Mouse (Mus musculus) embryonic facial prominence, embryonic 13.5 days (tissue): ENCODE measurements around the gene Dnttip2. TPM values are rescaled to one million over a fixed set of nuclear protein-coding genes. Genes with fewer than 3 reads are reported as not detected.
"Not testable (repeated sequence)": the region's sequence is repeated elsewhere in the genome, so short reads cannot be mapped to it uniquely, and the experiment has no call there.

ENCODE experiments used
- ATAC-seq: fragments of 200-750 bp; cut with Nextera tagmentation; 2 replicates; pipeline ENCODE4 v1.8.0; 2017; ENCODE audit warnings: low read depth; ENCODE audit not compliant: insufficient number of reproducible peaks, insufficient read depth, low FRiP score, low TSS enrichment
- H3K27ac ChIP-seq: fragments of 300-500 bp; sonication (generic); 2 replicates; pipeline ENCODE4 v1.5.1; 2015; ENCODE audit warnings: moderate library complexity, mild to moderate bottlenecking, inconsistent platforms
- H3K27me3 ChIP-seq: fragments of 300-500 bp; sonication (generic); 2 replicates; pipeline ENCODE4 v1.6.1; 2015; ENCODE audit warnings: mild to moderate bottlenecking, inconsistent platforms
- H3K36me3 ChIP-seq: fragments of 300-500 bp; sonication (generic); 2 replicates; pipeline ENCODE4 v1.6.1; 2015; ENCODE audit warnings: mild to moderate bottlenecking, inconsistent platforms
- H3K4me1 ChIP-seq: fragments of 300-500 bp; sonication (generic); 2 replicates; pipeline ENCODE4 v1.6.1; 2015; ENCODE audit warnings: inconsistent platforms
- H3K4me2 ChIP-seq: fragments of 300-500 bp; sonication (generic); 2 replicates; pipeline ENCODE4 v1.6.1; 2015; ENCODE audit warnings: moderate library complexity, mild to moderate bottlenecking, inconsistent platforms
- H3K4me3 ChIP-seq: fragments of 300-500 bp; sonication (generic); 2 replicates; pipeline ENCODE4 v1.5.1; 2015; ENCODE audit warnings: mild to moderate bottlenecking, inconsistent platforms
- H3K9ac ChIP-seq: fragments of 300-500 bp; sonication (generic); 2 replicates; pipeline ENCODE4 v1.6.1; 2015; ENCODE audit warnings: mild to moderate bottlenecking, inconsistent platforms
- H3K9me3 ChIP-seq: fragments of 300-500 bp; sonication (generic); 2 replicates; pipeline ENCODE4 v1.6.1; 2016; ENCODE audit warnings: inconsistent platforms
- WGBS: fragments of 180-500 bp; shearing (Covaris S2); methylation state at CpG from one replicate; pipeline ENCODE4 v1.1.7; 2015; ENCODE audit warnings: mixed read lengths; 5-methylcytosine and 5-hydroxymethylcytosine counted together
- polyA plus RNA-seq: library from polyadenylated mRNA; unstranded; fragments of >200 nt; fragmentation: Nextera tagmentation; extraction: Ambion mirVana; gene quantifications from 2 replicates; pipeline ENCODE4 v1.2.1, GENCODE M21; 2015

Dnttip2 gene
- 76.7 and 83.3 TPM in 2 replicates for polyA plus RNA-seq

GRCm38 (mm10) chr3:122274241-122275024 is at the start of gene Dnttip2:
Gene Dnttip2, plus strand, starts transcription at chr3:122274388.
- no peaks in the 10 kb centered on the region for H3K9me3 ChIP-seq
- H3K27ac ChIP-seq, result peak within 1 kb of the TSS; percentile 76
- H3K9ac ChIP-seq, result peak within 1 kb of the TSS; percentile 94
- H3K27me3 ChIP-seq, result no peaks in the 10 kb centered on the region
- peak within 1 kb of the TSS; percentile 92 for H3K4me3 ChIP-seq
- peaks cover 34% of the 10 kb centered on the region for H3K4me1 ChIP-seq
- ATAC-seq, result peak; percentile 92
- H3K4me2 ChIP-seq, result peak within 1 kb of the TSS; percentile 76
- peaks cover 38% of the 10 kb centered on the region for H3K36me3 ChIP-seq
- under 1% methylated on average over 53 of the region's 57 CpGs for WGBS

- H3K36me3 ChIP-seq, H3K9ac ChIP-seq, H3K4me2 ChIP-seq, H3K4me1 ChIP-seq, H3K9me3 ChIP-seq, H3K4me3 ChIP-seq, ATAC-seq, H3K27ac ChIP-seq, H3K27me3 ChIP-seq: not testable (repeated sequence)
- 55% methylated on average over 6 of the region's 6 CpGs for WGBS
Observed at GRCm38 (mm10) chr3:122226972-122227371, 47.2 kb upstream of the Dnttip2 start.

- no peak for ATAC-seq
- WGBS, result 60% methylated on average over 1 of the region's 1 CpGs
- no peaks in the 10 kb centered on the region for H3K27me3 ChIP-seq
Observed at GRCm38 (mm10) chr3:122235772-122236171, 38.4 kb upstream of the Dnttip2 start.

GRCm38 (mm10) chr3:122242876-122243275 is 31.3 kb upstream of the Dnttip2 start:
- H3K27me3 ChIP-seq, result no peaks in the 10 kb centered on the region
- no peak overlapping the region for H3K27ac ChIP-seq
- no peak for ATAC-seq
- no peaks in the 10 kb centered on the region for H3K9me3 ChIP-seq
- WGBS, result 48% methylated on average over 6 of the region's 6 CpGs
- no peak overlapping the region for H3K4me2 ChIP-seq
- no peak overlapping the region for H3K9ac ChIP-seq
- H3K4me1 ChIP-seq, result peaks cover 21% of the 10 kb centered on the region
- H3K4me3 ChIP-seq, result no peak overlapping the region
- H3K36me3 ChIP-seq, result no peaks in the 10 kb centered on the region

More at GRCm38 (mm10) chr3:122235772-122236171, 38.4 kb upstream of the Dnttip2 start:
- H3K4me3 ChIP-seq, result no peak overlapping the region
- no peaks in the 10 kb centered on the region for H3K9me3 ChIP-seq
- H3K4me2 ChIP-seq, result no peak overlapping the region
- H3K27ac ChIP-seq, result no peak overlapping the region
- no peaks in the 10 kb centered on the region for H3K4me1 ChIP-seq
- H3K36me3 ChIP-seq, result no peaks in the 10 kb centered on the region
- no peak overlapping the region for H3K9ac ChIP-seq

GRCm38 (mm10) chr3:122243416-122244167 is 30.6 kb upstream of the Dnttip2 start:
- no peak overlapping the region for H3K4me2 ChIP-seq
- 0 out of 2 replicates have a peak overlapping the region, but pooled peaks have one; percentile 16 for H3K27ac ChIP-seq
- peaks cover 21% of the 10 kb centered on the region for H3K4me1 ChIP-seq
- H3K36me3 ChIP-seq, result no peaks in the 10 kb centered on the region
- no peaks in the 10 kb centered on the region for H3K9me3 ChIP-seq
- H3K27me3 ChIP-seq, result no peaks in the 10 kb centered on the region
- 37% methylated on average over 14 of the region's 14 CpGs for WGBS
- no peak overlapping the region for H3K9ac ChIP-seq
- no peak for ATAC-seq
- no peak overlapping the region for H3K4me3 ChIP-seq

GRCm38 (mm10) chr3:122244759-122245158 is 29.4 kb upstream of the Dnttip2 start:
- no peak for ATAC-seq
- WGBS, result 50% methylated on average over 6 of the region's 6 CpGs
- Histone ChIP-seq H3K27ac (no peak overlapping the region), H3K9me3 (no peaks in the 10 kb centered on the region), H3K4me1 (peaks cover 21% of the 10 kb centered on the region), H3K36me3 (no peaks in the 10 kb centered on the region), H3K4me3 (peak overlapping the region; percentile 84), H3K27me3 (no peaks in the 10 kb centered on the region), H3K9ac (peak overlapping the region; percentile 64), H3K4me2 (peak overlapping the region; percentile 84)

GRCm38 (mm10) chr3:122245215-122245877 is 28.8 kb upstream of the Dnttip2 start, which contains the start of gene Gclm:
Gene Gclm, plus strand, starts transcription at chr3:122245557.
- H3K4me1 ChIP-seq, result peaks cover 21% of the 10 kb centered on the region
- no peaks in the 10 kb centered on the region for H3K27me3 ChIP-seq
- peak within 1 kb of the TSS; percentile 80 for H3K27ac ChIP-seq
- peak within 1 kb of the TSS; percentile 84 for H3K4me2 ChIP-seq
- H3K9me3 ChIP-seq, result no peaks in the 10 kb centered on the region
- H3K36me3 ChIP-seq, result no peaks in the 10 kb centered on the region
- peak within 1 kb of the TSS; percentile 82 for H3K9ac ChIP-seq
- under 1% methylated on average over 80 of the region's 90 CpGs for WGBS
- ATAC-seq, result peak; percentile 97
- peak within 1 kb of the TSS; percentile 84 for H3K4me3 ChIP-seq

GRCm38 (mm10) chr3:122245878-122246332 is 28.3 kb upstream of the Dnttip2 start:
- H3K4me2 ChIP-seq, result peak overlapping the region; percentile 84
- H3K9ac ChIP-seq, result peak overlapping the region; percentile 82
- H3K4me1 ChIP-seq, result peaks cover 21% of the 10 kb centered on the region
- peak overlapping the region; percentile 84 for H3K4me3 ChIP-seq
- H3K27ac ChIP-seq, result peak overlapping the region; percentile 80
- under 1% methylated on average over 44 of the region's 50 CpGs for WGBS
- H3K36me3 ChIP-seq, result no peaks in the 10 kb centered on the region
- ATAC-seq, result peak; percentile 10; the same call in 1 of the 2 replicates
- H3K27me3 ChIP-seq, result no peaks in the 10 kb centered on the region
- no peaks in the 10 kb centered on the region for H3K9me3 ChIP-seq

- no peak overlapping the region for H3K27ac ChIP-seq
- WGBS, result 26% methylated on average over 6 of the region's 6 CpGs
Observed at GRCm38 (mm10) chr3:122246406-122246805, 27.8 kb upstream of the Dnttip2 start.

GRCm38 (mm10) chr3:122246986-122247767 is 27.0 kb upstream of the Dnttip2 start:
- Histone ChIP-seq H3K4me2 (peak overlapping the region; percentile 84), H3K4me3 (peak overlapping the region; percentile 84; the same call in 1 of the 2 replicates), H3K4me1 (peaks cover 21% of the 10 kb centered on the region), H3K27ac (no peak overlapping the region), H3K9ac (no peak overlapping the region), H3K9me3 (no peaks in the 10 kb centered on the region), H3K27me3 (no peaks in the 10 kb centered on the region), H3K36me3 (no peaks in the 10 kb centered on the region)
- 69% methylated on average over 12 of the region's 12 CpGs for WGBS
- ATAC-seq, result no peak

More at GRCm38 (mm10) chr3:122246406-122246805, 27.8 kb upstream of the Dnttip2 start:
- Histone ChIP-seq H3K36me3 (no peaks in the 10 kb centered on the region), H3K9me3 (no peaks in the 10 kb centered on the region), H3K4me1 (peaks cover 21% of the 10 kb centered on the region), H3K4me2 (peak overlapping the region; percentile 84), H3K9ac (peak overlapping the region; percentile 82), H3K27me3 (no peaks in the 10 kb centered on the region), H3K4me3 (peak overlapping the region; percentile 84)
- ATAC-seq, result no peak
